Mouse (Mus musculus) midbrain, embryonic 13.5 days (tissue): ENCODE measurements around the gene Rhbdl1. TPM values are rescaled to one million over a fixed set of nuclear protein-coding genes. Genes with fewer than 3 reads are reported as not detected.
A peak's percentile ranks its signal among the peaks of the same experiment; 100 is the strongest.

ENCODE experiments used
- ATAC-seq: fragments of 200-750 bp; cut with Nextera tagmentation; 2 replicates; pipeline ENCODE4 v1.8.0; 2017; ENCODE audit warnings: mild to moderate bottlenecking, moderate TSS enrichment, moderate library complexity
- H3K27ac ChIP-seq: fragments of 300-500 bp; sonication (generic); 2 replicates; pipeline ENCODE4 v1.5.1; 2015; ENCODE audit warnings: inconsistent platforms, mild to moderate bottlenecking, moderate library complexity
- H3K27me3 ChIP-seq: fragments of 300-500 bp; sonication (generic); 2 replicates; pipeline ENCODE4 v1.6.1; 2015; ENCODE audit warnings: mild to moderate bottlenecking, inconsistent platforms
- H3K36me3 ChIP-seq: fragments of 300-500 bp; sonication (generic); 2 replicates; pipeline ENCODE4 v1.6.1; 2015; ENCODE audit warnings: mild to moderate bottlenecking, inconsistent platforms
- H3K4me1 ChIP-seq: fragments of 300-500 bp; sonication (generic); replicated peaks from 2 replicates; pipeline ENCODE4 v1.6.1; 2015; ENCODE audit warnings: inconsistent platforms
- H3K4me2 ChIP-seq: fragments of 300-500 bp; sonication (generic); replicated peaks from 2 replicates; pipeline ENCODE4 v1.6.1; 2015; ENCODE audit warnings: moderate library complexity, mild to moderate bottlenecking, inconsistent platforms
- H3K4me3 ChIP-seq: fragments of 300-500 bp; sonication (generic); replicated peaks from 2 replicates; pipeline ENCODE4 v1.5.1; 2015; ENCODE audit warnings: mild to moderate bottlenecking, inconsistent platforms
- H3K9ac ChIP-seq: fragments of 300-500 bp; sonication (generic); replicated peaks from 2 replicates; pipeline ENCODE4 v1.6.1; 2015; ENCODE audit warnings: mild to moderate bottlenecking, inconsistent platforms
- H3K9me3 ChIP-seq: fragments of 300-500 bp; sonication (generic); 2 replicates; pipeline ENCODE4 v1.6.1; 2016; ENCODE audit warnings: mild to moderate bottlenecking, inconsistent platforms
- WGBS: fragments of 180-500 bp; shearing (Covaris S2); methylation state at CpG from one replicate; pipeline ENCODE4 v1.1.7; 2015; 5-methylcytosine and 5-hydroxymethylcytosine counted together
- polyA plus RNA-seq: library from polyadenylated mRNA; unstranded; fragments of >200 nt; fragmentation: Nextera tagmentation; extraction: Ambion mirVana; gene quantifications from 2 replicates; pipeline ENCODE4 v1.2.1, GENCODE M21; 2015

The Rhbdl1 gene
- polyA plus RNA-seq, 1 experiment from 2014 or later, result 18.1 TPM

DNA sequence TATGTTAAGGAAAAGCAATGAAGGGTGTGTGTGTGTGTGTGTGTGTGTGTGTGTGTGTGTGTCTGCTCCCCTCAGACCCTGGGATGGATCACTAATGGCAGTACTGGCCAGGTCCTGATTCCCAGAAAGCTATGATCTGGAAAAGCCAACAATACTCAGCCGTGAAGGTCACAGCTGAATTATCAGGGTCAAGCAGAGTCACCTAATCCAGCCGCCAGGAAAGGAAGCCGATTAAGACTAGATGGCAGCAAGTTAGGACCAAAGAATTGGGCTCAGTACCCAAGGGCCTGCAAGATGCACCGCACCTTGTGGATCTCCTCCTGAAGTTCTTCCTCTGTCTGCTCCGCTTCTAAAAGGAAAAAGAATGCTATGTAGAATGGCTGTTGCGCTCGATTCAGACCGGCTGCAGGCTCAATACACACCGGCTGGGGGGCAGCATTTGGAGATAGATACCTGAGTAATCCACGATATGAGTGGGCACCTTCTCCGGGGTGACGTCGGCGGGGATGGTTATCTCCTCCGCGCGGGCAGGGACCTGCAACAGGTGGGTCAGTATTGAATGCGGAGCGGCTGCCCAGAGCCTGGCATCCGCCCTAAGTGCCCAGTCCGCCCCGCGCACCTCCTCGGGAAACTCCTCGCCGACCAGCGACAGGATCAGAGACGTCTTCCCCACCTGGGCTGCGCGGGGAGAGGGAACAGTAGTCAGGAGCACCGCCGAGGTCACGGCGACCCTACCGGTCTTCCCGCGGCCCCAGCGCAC is 6.7 kb upstream of the Rhbdl1 start:
- peak overlapping the region; percentile 90 for H3K4me2 ChIP-seq
- no peaks in the 10 kb centered on the region for H3K9me3 ChIP-seq
- peak; percentile 53 for ATAC-seq
- peak overlapping the region; percentile 92 for H3K4me3 ChIP-seq
- H3K27me3 ChIP-seq, result no peaks in the 10 kb centered on the region
- WGBS, result 2% methylated on average over 38 of the region's 38 CpGs
- peak overlapping the region; percentile 52; the same call in 1 of the 2 replicates for H3K27ac ChIP-seq
- H3K4me1 ChIP-seq, result peaks cover 20% of the 10 kb centered on the region
- H3K36me3 ChIP-seq, result peaks cover 63% of the 10 kb centered on the region
- peak overlapping the region; percentile 86 for H3K9ac ChIP-seq

DNA sequence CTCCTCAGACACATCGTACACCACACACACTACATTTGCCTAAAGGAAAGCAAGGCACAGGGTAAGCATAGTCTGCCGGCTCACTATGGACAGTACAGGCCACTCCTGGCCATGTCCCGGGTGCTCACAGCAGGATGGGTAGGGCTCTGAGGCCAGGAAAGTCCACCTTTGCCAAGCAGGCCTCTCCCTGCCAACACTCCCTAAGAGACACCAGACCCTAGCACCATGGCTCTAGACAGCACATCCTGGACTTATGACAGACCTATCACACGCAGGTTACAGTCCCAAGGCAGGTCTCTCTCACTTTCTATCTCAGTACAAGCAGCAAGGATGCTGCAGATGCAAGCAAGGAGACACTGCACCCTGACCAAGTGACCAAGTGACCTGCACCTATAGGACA is 6.0 kb upstream of the Rhbdl1 start:
- 96% methylated on average over 4 of the region's 4 CpGs for WGBS
- H3K27me3 ChIP-seq, result no peaks in the 10 kb centered on the region
- peak overlapping the region; percentile 86 for H3K9ac ChIP-seq
- H3K36me3 ChIP-seq, result peaks cover 61% of the 10 kb centered on the region
- H3K4me3 ChIP-seq, result peak overlapping the region; percentile 92
- peaks cover 24% of the 10 kb centered on the region for H3K4me1 ChIP-seq
- no peak overlapping the region for H3K27ac ChIP-seq
- ATAC-seq, result no peak
- peak overlapping the region; percentile 90 for H3K4me2 ChIP-seq
- H3K9me3 ChIP-seq, result no peaks in the 10 kb centered on the region

DNA sequence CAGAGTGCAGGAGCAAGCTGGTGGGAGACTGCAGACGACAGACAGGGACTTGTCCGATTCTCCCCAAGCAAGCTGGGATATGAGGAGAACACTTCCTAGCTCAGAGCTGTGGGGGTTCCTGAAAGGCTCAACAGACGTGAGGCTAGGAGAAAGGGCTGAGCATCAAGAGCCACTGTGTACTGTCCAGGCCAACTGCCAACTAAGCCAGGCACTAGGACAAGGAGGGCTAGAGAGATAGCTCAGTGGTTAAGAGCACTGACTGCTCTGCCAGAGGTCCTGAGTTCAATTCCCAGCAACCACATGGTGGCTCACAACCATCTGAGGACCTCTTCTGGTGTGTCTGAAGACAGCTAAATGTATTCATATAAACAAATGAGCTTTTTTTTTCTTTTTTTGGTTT is 5.4 kb upstream of the Rhbdl1 start:
- WGBS, result 73% methylated on average over 3 of the region's 3 CpGs

DNA sequence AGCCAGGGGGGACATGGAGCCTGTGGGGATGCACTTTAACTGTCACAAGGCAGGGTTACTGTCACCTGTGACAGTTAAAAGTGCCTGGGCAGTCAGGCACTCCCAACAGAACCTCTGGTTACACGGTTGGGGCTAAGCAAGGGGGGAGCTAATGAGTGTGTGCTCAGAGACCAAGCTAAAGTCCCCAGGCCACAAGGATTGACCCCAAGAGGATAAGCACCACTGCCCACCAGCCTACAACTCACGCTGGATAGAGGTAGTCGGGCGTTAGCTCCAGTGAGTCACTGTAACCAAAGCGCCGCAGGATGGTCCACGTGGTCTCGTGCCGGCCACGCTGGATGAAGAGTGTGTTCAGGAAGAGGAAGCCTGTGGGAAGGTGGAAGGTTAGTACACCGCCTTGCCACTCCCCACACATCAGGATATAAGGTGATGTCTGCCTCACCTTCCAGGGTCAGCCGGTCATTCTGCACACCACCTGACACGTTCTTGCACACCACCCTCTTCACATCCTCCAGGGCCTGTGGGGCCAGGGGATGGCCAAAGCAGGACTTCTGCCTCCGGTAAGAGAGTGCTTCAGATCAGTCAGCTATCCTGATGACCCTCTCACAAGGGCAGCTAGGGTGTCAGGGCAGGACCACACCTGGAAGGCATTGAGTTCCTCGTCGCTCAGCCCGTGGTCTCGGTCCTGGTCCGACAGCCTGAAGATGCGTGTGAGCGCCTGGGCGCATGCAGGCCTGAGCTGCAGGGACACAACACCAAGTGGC is 4.2 kb upstream of the Rhbdl1 start, which contains the start of gene Gm20683:
TSS of gene Gm20683 (minus strand) at position 647 of the 764 bp plus-strand sequence.
- WGBS, result 95% methylated on average over 22 of the region's 22 CpGs
- no peak for ATAC-seq
- Histone ChIP-seq H3K9me3 (no peaks in the 10 kb centered on the region), H3K4me2 (no peak within 1 kb of the TSS), H3K4me3 (no peak within 1 kb of the TSS), H3K36me3 (peaks cover 54% of the 10 kb centered on the region), H3K9ac (no peak within 1 kb of the TSS), H3K4me1 (peaks cover 42% of the 10 kb centered on the region), H3K27me3 (no peaks in the 10 kb centered on the region), H3K27ac (no peak within 1 kb of the TSS)

More for the DNA sequence above, 5.4 kb upstream of the Rhbdl1 start:
- Histone ChIP-seq H3K27ac (no peak overlapping the region), H3K27me3 (no peaks in the 10 kb centered on the region), H3K9ac (no peak overlapping the region), H3K4me2 (no peak overlapping the region), H3K9me3 (no peaks in the 10 kb centered on the region), H3K4me3 (no peak overlapping the region), H3K36me3 (peaks cover 60% of the 10 kb centered on the region), H3K4me1 (peaks cover 30% of the 10 kb centered on the region)
- no peak for ATAC-seq

DNA sequence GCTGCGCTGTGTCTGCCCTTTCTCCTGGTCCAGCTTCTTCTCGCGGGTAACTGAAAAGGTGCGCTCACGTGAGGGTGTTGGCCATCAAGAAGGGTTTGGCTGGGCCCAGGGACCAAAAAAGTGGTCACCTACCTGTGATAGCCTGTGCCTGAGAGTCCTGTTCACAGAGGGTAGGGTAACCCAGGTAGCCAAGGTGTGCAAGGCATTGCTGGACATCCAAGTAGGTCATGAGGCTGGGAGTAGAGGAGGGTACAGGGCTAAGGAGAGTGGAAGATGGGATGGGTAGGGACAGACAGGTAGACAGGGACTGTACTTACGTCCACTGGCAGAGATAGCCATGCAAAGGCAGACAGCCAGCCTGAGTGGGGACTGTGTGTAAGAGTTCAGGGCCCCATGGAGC is 3.4 kb upstream of the Rhbdl1 start:
- Histone ChIP-seq H3K4me3 (no peak overlapping the region), H3K36me3 (peaks cover 48% of the 10 kb centered on the region), H3K9me3 (no peaks in the 10 kb centered on the region), H3K4me2 (no peak overlapping the region), H3K27me3 (no peaks in the 10 kb centered on the region), H3K4me1 (peaks cover 50% of the 10 kb centered on the region), H3K9ac (no peak overlapping the region), H3K27ac (no peak overlapping the region)
- 97% methylated on average over 6 of the region's 6 CpGs for WGBS
- ATAC-seq, result no peak

DNA sequence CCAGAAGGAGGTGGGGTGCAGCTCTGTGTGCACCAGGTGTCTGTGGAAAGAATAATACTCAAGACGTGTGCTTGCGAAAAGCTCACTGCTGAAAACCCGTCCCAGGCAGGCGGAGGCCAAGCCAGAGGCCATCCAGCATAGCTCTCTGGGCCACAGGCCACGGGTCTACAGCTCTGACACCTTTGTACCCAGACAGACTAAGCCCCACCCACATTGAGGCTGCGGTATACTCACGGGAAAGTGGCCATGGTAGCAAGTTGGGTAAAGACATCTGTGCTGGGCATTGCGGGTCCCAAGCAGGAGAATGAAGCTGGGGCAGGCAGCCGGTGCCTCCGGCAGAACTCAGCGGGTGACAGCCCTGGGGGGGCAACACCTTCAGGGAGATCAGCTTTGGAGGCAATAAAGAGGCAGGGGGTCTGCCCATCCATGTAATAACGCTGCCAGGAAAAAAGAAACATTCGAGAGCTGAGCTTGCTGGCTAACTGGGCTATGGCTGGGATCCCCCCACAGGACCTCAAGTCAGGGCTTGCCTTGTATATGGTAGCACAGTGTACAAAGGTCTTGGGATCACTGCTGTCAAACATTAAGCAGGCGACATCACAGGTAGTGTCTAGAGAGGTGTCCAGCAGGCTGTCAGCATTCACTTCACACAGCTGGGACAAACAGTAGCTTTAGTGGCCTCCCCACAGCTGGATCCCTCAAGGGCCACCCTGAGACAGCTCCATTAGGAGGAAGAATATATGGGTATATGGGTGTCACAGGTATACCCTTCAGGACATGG is 2.5 kb upstream of the Rhbdl1 start:
- Histone ChIP-seq H3K4me1 (peaks cover 53% of the 10 kb centered on the region), H3K27ac (no peak overlapping the region), H3K4me3 (no peak overlapping the region), H3K27me3 (no peaks in the 10 kb centered on the region), H3K36me3 (peaks cover 55% of the 10 kb centered on the region), H3K4me2 (no peak overlapping the region), H3K9ac (no peak overlapping the region), H3K9me3 (no peaks in the 10 kb centered on the region)
- 87% methylated on average over 14 of the region's 14 CpGs for WGBS
- no peak for ATAC-seq

DNA sequence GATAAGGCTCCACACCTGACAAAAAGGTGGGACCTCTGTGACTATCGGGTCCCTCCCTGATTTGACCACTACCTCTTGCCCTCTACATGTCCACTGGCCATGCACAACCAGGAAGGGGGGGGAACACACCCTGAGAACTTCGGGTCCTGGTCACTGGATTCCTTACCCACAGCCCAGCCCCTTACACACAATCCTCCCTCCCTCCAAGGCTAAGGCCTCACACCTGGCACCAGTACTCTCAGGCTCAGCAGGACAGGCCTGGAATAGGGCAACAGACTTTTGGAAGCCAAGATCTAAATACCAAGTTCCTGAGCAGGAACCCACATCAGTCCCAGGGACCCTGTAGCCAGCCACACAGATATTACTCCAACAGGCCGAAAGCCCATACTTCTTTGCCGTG is 1.8 kb upstream of the Rhbdl1 start:
- H3K9me3 ChIP-seq, result no peaks in the 10 kb centered on the region
- no peak overlapping the region for H3K9ac ChIP-seq
- no peak overlapping the region for H3K4me2 ChIP-seq
- no peaks in the 10 kb centered on the region for H3K27me3 ChIP-seq
- H3K4me1 ChIP-seq, result peaks cover 57% of the 10 kb centered on the region
- no peak overlapping the region for H3K4me3 ChIP-seq
- no peak overlapping the region for H3K27ac ChIP-seq
- WGBS, result 91% methylated on average over 4 of the region's 4 CpGs
- no peak for ATAC-seq
- peaks cover 55% of the 10 kb centered on the region for H3K36me3 ChIP-seq

DNA sequence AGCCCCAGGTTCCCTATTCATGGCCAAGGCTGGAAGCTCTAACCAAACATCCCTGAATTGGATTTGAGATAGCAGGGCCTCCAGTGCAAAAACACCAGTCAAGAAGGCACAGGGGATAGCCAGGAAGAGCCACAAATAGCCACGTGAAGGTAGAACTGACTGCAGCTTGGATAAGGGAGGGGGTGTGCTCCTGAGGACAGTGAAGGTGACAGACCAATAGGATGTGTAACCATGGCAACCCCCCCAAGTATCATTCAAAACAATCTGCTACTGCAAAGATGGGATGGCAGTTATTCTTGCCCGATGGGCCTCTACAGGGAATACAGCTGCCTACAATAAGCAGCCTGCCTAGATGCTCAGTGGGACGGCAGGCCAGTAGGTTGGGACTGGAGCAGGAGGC is 438 bp upstream of the Rhbdl1 start:
- peak overlapping the region; percentile 78; the same call in 1 of the 2 replicates for H3K9ac ChIP-seq
- H3K36me3 ChIP-seq, result peaks cover 55% of the 10 kb centered on the region
- peak overlapping the region; percentile 98 for H3K4me2 ChIP-seq
- 16% methylated on average over 3 of the region's 3 CpGs for WGBS
- H3K9me3 ChIP-seq, result no peaks in the 10 kb centered on the region
- peak overlapping the region; percentile 44; the same call in 1 of the 2 replicates for H3K4me3 ChIP-seq
- ATAC-seq, result no peak
- H3K27me3 ChIP-seq, result no peaks in the 10 kb centered on the region
- H3K4me1 ChIP-seq, result peaks cover 52% of the 10 kb centered on the region
- peak overlapping the region; percentile 80 for H3K27ac ChIP-seq

DNA sequence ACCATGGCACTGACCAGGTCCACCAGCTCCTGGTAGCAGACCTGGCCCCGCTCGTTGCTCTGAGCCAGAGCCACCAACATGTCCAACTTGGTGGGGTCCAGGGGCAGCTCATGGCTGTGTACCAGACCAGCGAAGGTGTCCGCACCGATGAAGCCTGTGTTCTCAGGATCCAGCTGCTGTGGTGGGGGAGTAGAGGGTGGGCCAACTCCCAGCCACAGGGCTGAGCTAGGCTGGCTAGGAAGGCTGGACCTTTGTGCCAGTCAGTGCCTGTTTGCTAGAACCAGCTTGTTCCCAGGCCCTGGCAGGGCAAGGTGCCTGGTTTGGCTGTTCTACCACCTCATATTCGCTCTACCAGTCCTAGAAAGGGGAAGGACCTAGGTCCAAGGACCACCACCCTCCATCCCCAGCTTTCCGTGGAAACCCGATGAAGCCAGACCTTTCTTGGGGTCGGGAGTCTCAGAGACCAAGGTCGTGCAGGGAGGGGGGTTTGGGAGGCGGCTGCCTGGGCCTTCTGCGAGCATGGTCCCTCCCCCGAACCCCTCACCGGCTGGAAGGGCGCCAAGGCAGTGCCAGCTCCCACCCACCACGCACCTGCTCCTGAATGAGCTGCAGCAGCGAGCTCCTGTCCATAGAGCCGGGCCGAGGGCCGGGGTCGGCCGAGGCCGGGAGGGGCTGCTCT is 559 bp downstream of the Rhbdl1 start:
- ATAC-seq, result no peak
- 21% methylated on average over 23 of the region's 23 CpGs for WGBS

DNA sequence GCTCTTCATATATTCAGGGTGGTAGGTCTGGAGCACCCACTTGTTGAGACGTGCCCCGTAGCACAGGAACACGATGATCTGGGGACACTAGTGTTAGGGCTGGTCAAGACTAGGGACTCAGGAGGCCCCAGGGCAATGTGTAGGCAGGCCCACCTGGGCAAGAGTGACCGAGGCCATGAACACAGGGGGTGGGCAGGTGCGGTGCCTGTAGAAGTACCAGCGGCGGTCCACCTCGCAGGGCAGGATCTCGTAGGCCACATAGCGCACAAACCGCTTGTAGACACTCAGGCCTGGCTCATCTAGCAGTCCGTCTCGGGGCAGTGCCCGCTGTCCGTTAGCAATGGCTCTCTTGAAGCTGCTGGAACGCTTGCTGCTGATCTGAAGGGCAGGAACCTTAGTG is 1.3 kb downstream of the Rhbdl1 start:
- H3K27ac ChIP-seq, result peak overlapping the region; percentile 80; the same call in 1 of the 2 replicates
- peaks cover 66% of the 10 kb centered on the region for H3K4me1 ChIP-seq
- no peak overlapping the region; the same call in 1 of the 2 replicates for H3K9ac ChIP-seq
- peak overlapping the region; percentile 88; the same call in 1 of the 2 replicates for H3K4me3 ChIP-seq
- peaks cover 46% of the 10 kb centered on the region for H3K36me3 ChIP-seq
- H3K9me3 ChIP-seq, result no peaks in the 10 kb centered on the region
- no peak for ATAC-seq
- peak overlapping the region; percentile 98 for H3K4me2 ChIP-seq
- WGBS, result 92% methylated on average over 16 of the region's 16 CpGs
- no peaks in the 10 kb centered on the region for H3K27me3 ChIP-seq

More for the DNA sequence above, 559 bp downstream of the Rhbdl1 start:
- no peaks in the 10 kb centered on the region for H3K9me3 ChIP-seq
- peaks cover 46% of the 10 kb centered on the region for H3K36me3 ChIP-seq
- peak overlapping the region; percentile 98 for H3K4me2 ChIP-seq
- H3K4me3 ChIP-seq, result peak overlapping the region; percentile 44
- no peaks in the 10 kb centered on the region for H3K27me3 ChIP-seq
- peak overlapping the region; percentile 78 for H3K9ac ChIP-seq
- peaks cover 59% of the 10 kb centered on the region for H3K4me1 ChIP-seq
- H3K27ac ChIP-seq, result peak overlapping the region; percentile 80

DNA sequence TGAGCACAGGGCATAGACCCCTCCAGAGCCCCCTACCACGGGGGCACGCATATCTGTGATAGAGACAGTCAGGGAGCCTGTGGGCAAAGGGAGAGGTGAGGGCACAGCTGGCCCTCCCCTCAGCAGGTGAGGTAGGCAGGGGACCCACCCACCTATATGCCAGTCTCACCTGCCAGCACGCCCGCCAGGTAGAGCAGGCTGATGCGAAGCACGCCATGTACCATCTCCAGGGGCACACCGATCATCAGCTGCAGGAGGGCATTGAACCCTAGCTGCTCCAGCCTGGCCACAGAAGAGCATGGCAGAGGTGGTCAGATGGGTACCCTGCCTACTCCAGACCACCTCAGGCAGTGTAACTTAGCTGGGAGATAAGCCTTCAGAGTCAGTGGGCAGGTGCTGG is 1.8 kb downstream of the Rhbdl1 start:
- WGBS, result 98% methylated on average over 7 of the region's 7 CpGs
- H3K4me1 ChIP-seq, result peaks cover 72% of the 10 kb centered on the region
- no peaks in the 10 kb centered on the region for H3K9me3 ChIP-seq
- H3K9ac ChIP-seq, result peak overlapping the region; percentile 91; the same call in 1 of the 2 replicates
- 0 out of 2 replicates have a peak overlapping the region, but pooled peaks have one; percentile 88 for H3K4me3 ChIP-seq
- H3K27ac ChIP-seq, result no peak overlapping the region
- H3K36me3 ChIP-seq, result peaks cover 46% of the 10 kb centered on the region
- no peak for ATAC-seq
- H3K4me2 ChIP-seq, result peak overlapping the region; percentile 98; the same call in 1 of the 2 replicates
- H3K27me3 ChIP-seq, result no peaks in the 10 kb centered on the region
